Mouse (Mus musculus): ENCODE data around the gene H2-M10.4.
"Not testable (repeated sequence)": the region's sequence is repeated elsewhere in the genome, so short reads cannot be mapped to it uniquely, and the experiment has no call there.

Gene H2-M10.4

DNA sequence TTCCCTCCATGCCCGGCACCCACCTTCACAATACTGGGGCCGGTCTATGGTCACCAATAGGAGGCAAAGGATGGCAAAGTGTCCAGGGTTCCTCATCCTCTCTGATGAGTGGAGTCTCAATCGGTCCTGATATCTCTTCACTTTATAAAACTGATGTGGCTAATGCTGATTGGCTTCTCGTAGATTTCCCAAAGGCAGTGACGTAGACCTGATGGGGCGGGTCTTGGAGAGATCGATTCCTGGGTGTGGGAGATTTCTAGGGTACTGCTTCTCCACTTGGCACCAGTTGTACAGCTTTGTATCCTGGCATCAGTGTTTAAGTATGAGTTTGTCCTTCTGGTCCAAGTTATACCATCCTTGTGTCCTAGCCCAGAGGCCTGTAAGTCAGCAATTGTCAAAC lies at the start of gene H2-M10.4:
Gene H2-M10.4 (minus strand): TSS at position 101 of the 400 bp plus-strand sequence.
- no peak for DNase-seq (ENCODE audit: low read depth, low spot score)

DNA sequence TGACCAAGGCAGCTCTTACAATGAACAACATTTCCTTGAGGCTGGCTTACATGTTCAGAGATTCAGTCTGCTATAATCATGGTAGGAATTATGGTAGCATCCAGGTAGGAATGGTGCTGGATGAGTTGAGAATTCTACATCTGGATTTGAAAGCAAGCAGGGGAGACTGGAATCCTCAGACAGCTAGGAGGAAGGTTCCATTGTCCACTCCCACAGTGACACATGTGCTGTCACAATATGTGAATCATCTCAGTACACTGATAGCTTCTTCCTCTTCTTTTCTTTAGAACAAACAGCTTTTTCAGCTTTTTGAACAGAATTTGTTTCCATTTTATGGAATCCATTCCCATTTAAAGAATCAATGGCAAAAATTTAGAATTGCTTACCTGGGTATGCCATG lies 41.8 kb upstream of the H2-M10.4 start:
- DNase-seq (ENCODE audit: low read depth, low spot score), result no peak

DNA sequence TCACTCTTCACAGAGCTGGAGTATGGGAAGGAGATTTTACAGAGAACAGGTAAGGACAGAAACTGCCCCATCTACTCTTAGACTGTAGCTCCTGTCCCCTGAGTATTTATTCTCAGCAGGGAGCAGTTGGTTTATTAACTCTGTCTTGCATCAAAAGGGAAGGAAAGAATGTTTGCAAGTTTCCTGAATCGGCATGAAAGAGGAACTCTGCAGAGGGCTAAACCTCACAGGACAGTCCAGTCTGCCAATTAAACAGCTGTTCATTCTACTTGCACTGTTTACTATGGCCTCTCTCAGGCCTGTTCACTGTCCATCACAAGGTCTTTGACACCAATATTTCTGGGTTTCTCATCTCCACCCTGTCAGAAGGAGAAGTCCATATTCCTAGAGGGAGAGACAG lies 38.3 kb upstream of the H2-M10.4 start:
- no peak for DNase-seq (ENCODE audit: low read depth, low spot score)

DNA sequence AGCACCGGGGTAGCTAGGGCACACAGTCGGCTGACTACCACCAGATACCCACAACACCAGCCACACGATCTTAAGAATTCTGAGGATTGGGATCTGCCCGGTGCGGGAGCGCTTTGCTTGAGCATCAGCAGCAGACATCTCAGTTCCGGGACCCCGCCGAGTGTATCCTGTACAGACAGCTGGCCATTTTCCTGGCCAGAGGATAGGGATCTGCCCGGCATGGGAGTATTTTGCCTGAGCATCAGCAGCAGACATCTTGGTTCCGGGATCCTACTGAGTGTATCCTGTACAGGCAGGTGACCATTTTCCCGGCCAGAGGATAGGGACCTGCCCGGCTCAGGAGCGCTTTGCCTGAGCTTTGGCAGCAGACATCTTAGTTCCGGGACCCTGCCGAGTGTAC lies 26.0 kb upstream of the H2-M10.4 start:
- not testable (repeated sequence) for DNase-seq (ENCODE audit: low read depth, low spot score)

DNA sequence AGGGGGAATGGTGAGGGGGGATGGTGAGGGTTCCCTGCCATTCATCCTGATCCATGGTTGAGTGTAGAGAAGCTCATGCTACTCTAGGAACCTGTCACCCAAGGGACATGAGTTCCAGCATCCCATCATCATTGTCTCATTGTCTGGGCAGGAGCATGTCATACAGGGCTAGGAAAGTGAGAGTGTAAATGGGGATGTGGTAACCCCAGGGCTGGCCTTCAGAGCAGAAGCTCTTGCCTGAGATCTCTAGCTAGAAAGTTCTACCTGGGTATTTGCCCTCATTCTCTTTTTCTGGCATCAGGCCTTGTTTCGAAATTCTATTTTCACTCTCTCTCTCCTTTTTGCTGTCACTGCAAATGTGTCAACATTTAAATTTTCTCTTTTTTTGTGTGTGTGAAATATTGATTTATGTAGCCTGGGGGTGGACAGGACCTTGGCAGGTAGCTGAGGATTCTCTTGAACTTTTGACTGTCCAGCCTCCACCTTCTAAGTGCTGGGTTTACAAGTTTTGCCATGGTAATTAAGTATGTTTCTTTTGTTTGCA lies 24.6 kb upstream of the H2-M10.4 start:
- no peak for DNase-seq (ENCODE audit: low read depth, low spot score)

DNA sequence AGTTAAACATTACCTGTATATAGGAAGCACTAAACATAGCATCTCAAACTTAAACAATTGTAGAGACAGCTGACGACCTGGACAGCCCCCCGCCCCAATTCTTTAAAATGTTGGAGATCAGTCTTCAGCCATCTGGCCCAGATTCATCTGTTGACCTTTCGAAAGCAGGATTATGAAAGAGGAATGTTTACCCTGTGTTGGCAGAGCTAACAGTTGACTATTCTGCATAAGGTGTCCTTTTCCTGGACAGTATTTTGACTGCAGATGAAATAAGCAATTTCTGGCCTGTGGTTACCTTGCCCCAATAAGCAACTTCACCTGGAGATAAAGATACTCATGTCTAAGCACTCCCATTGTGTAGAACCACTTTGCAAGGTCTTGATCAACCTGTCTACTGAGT lies 21.7 kb upstream of the H2-M10.4 start:
- DNase-seq (ENCODE audit: low read depth, low spot score), result no peak

DNA sequence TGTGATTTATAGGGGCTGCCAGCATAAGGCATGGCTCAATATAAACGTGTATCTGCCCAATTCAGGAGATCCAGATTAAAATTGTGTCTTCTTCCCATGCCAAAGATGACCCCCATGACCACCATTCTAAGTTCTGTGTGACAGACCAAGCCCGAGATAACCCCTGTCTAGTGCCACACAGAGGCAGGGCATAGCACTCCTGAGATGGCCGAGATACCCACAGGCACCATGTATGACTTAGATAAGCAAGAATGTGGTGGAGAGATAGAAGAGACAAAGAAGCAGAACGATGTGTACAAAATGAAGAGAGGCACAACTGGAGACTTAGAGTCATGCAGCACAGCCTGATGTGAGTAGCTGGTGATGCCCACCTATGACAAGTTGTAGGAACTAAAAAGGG lies 5.9 kb downstream of the H2-M10.4 start:
- no peak for DNase-seq (ENCODE audit: low read depth, low spot score)

DNA sequence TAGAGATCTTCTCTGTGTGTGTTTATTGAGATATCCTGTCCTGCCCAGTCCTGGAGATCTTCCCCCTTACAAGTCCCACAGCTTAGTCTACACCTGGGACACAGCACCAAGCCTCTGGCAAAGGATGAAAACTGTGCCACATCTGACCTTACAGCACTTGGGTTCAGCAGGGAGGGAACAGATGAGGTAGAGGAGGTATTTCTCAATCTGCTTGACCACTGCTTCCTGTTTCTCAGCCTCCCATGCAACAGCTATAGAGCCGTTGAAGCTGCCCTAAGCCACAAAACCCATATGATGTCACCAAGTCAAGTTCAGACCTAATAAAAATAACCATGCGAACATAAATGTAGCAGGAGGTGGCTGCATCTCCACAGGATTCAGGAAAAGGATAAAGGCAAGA lies 30.7 kb downstream of the H2-M10.4 start:
- DNase-seq (ENCODE audit: low read depth, low spot score), result no peak

DNA sequence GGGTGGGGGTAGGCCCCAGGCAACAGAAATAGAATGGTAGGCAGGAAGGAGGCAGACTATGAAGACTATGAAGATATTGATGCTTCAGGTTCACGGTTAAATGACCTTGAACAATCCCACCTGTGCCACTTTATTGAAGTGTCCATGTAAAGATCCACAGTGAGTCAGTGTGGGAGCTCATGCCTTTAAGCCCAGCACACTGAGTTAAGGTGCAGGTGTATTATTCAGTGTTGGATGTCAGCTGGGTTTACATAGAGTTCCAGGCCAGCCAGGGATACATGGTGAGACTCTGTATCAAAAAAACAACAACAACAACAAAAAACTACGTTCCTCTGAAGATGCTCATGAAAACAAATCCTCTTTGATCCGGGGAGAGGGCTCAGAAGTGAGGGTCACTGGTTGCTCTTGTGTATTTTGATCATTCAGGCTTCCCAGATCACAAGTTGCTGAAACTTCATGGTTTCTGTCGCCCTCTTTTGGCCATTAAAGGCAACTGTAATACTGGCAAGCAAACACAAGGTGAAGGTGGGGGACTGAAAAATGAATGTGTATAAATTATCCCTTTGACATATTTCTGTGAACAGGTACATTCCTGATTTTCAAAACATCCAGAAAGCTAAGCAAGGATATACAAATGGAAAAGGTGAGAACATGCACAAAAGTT lies 43.9 kb downstream of the H2-M10.4 start:
- peak; percentile 37 for DNase-seq (ENCODE audit: low read depth, low spot score)

DNA sequence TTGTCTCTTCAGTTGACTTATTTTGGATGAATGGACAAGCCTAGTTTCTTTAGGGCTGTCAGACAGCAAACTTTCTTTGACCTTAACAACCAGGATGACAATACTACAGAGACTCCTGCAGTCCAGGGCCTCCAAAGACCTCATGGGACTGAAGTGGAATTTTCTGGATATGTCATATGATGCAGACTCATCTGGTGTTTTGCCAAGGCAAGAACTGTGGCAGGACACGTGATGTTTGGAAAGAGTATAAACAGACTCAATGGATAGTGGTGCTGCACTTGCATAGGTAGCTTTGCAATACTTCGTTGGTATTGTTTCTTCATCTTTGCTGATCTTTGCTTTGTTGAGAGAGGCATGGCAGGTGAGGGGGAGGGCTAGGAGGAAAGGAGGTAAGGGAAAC lies 44.7 kb downstream of the H2-M10.4 start:
- DNase-seq (ENCODE audit: low read depth, low spot score), result no peak

DNA sequence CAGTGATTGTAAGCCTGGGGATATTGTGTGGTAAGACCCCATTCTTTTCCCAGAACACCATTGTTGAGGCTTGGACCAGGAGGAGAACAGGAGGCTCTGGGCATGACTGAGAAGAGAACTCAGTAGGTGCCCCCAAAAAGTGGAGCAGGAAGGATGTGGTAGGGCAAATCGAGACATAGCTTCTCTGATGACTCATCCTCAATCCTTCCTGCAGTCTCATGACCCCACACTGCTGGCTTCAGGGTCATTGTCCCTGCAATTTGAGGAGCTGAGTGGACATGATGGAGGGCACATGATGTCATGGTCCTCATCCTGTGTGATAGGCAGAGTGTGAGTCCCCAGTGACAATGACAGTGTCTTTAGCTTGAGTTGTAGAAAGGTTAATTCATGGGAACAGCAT lies 46.7 kb downstream of the H2-M10.4 start:
- DNase-seq (ENCODE audit: low read depth, low spot score), result no peak

DNA sequence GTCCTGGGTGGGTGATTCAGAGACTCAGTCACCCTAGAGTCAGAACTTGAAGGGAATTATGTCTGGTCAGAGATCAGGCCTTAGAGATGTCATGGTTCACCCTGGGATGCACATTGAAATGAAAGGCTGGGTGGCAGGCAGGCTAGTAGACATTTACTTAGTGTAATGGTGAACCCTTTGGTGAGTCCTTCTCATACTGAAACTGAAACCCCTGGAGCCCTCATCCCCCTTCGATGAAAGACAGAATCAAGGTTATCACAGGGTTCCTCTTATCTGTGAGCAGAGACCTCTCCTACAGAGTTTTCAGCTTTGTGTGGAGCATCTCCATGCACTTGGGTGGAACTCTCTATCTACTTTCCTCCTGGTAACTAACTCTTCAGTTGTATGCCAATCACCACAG lies 47.8 kb downstream of the H2-M10.4 start:
- no peak for DNase-seq (ENCODE audit: low read depth, low spot score)

Measured in embryo, embryonic 11.5 days (tissue).